Mouse (Mus musculus): ENCODE data around the gene P2rx4.

- TF ChIP-seq CTCF (conservative IDR thresholded peaks at IDR 0.05; ENCODE audit: low read length), result no peak
- no peak for TF ChIP-seq POU5F1 (IDR thresholded peaks at IDR 0.05; ENCODE audit: borderline replicate concordance, low read length)
Observed at GRCm38 (mm10) chr5:122743880-122744422, 36.6 kb downstream of the P2rx4 start.
